Mouse (Mus musculus): Measurements from ENCODE around the gene Ifnar1. TPM values are rescaled to one million over a fixed set of nuclear protein-coding genes. Genes with fewer than 3 reads are reported as not detected.
"Not testable (repeated sequence)": the region's sequence is repeated elsewhere in the genome, so short reads cannot be mapped to it uniquely, and the experiment has no call there.

Ifnar1 gene
- polyA plus RNA-seq, 1 experiment from 2014 or later, result 47.3 TPM

DNA sequence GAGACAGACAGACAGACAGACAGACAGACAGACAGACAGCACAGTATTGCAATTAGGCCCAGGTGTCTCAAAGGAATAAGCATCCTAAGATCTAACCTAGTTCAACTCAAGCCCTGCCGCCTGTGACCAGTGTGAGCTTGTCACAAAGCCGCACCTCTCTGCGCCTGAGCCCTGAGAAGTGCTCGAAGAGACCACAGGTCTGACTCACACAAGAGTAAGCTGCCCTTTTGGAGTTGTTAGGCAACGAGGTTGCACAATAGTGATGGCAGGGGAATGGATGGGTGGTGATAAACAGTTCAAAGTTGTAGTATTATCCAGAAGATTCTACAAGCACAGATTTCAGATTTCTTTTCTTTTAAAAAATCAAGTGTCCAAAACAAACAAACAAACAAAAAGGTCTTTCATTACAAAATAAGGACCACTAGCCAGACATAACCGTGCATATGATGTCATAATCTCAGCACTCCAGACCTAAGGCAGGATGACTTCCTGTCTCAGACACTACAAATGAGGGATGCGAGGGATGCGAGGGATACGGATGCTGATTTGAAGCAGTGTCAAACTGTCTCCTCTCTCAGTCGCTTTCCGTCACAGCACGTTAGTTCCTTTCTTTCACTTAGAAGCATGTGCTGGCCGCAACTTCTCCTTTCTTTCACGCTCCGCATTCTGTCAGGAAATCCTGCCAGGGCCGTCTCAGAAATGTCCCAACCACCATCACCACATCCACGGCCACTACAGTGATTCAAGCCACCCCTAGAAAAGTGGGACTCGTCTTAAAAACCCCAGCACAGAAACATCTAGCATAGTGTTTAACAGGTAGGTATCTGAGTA lies 37.7 kb downstream of the Ifnar1 start:
- H3K9ac ChIP-seq (ENCODE audit: low read depth, low read length), result no peak overlapping the region
- H3K4me1 ChIP-seq (ENCODE audit: control insufficient read depth, insufficient read depth, low read length), result no peaks in the 10 kb centered on the region
- no peaks in the 10 kb centered on the region for H3K9me3 ChIP-seq (ENCODE audit: control insufficient read depth, low read length)
- no peaks in the 10 kb centered on the region for H3K36me3 ChIP-seq (ENCODE audit: control insufficient read depth, insufficient read depth, low read length)
- no peak overlapping the region for H3K4me3 ChIP-seq (ENCODE audit: low read depth, low read length)
- H3K4me2 ChIP-seq (ENCODE audit: low read depth, low read length), result no peak overlapping the region
- 73% methylated on average over 18 of the region's 18 CpGs for WGBS
- DNase-seq (ENCODE audit: low spot score) (no peak), ATAC-seq (ENCODE audit: low read depth) (no peak)
- no peaks in the 10 kb centered on the region for H3K27me3 ChIP-seq (replicated peaks; ENCODE audit: control insufficient read depth, insufficient read depth, low read length)
- H3K27ac ChIP-seq (replicated peaks; ENCODE audit: low read depth, low read length), result no peak overlapping the region

- WGBS, result 84% methylated on average over 5 of the region's 5 CpGs
- Histone ChIP-seq H3K4me2 (ENCODE audit: low read depth, low read length) (no peak overlapping the region), H3K27me3 (replicated peaks; ENCODE audit: control insufficient read depth, insufficient read depth, low read length) (no peaks in the 10 kb centered on the region), H3K4me1 (ENCODE audit: control insufficient read depth, insufficient read depth, low read length) (no peaks in the 10 kb centered on the region), H3K4me3 (ENCODE audit: low read depth, low read length) (no peak overlapping the region), H3K9ac (ENCODE audit: low read depth, low read length) (no peak overlapping the region), H3K27ac (replicated peaks; ENCODE audit: low read depth, low read length) (no peak overlapping the region), H3K36me3 (ENCODE audit: control insufficient read depth, insufficient read depth, low read length) (no peaks in the 10 kb centered on the region), H3K9me3 (ENCODE audit: control insufficient read depth, low read length) (no peaks in the 10 kb centered on the region)
- DNase-seq (ENCODE audit: low spot score), result no peak
- no peak for ATAC-seq (ENCODE audit: low read depth)
Measured at GRCm38 (mm10) chr16:91524206-91524605, 39.2 kb downstream of the Ifnar1 start.

DNA sequence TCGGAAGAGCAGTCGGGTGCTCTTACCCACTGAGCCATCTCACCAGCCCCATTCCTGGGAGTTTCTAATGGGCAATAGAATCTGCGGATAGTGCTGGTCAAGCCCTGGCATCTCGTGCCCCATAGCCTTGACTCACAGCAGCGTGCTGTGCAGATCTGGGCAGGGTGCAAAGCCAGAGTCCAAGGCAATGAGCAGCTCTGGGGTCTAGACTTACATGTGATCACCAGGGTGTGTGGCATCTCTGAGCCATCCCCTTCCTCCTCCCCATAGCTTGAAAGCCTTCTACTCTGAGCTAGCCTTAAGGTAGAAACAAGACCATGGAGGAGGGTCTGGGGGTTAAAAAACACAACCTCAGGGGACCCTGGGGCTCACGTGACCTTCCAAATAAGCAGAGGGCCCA lies 41.2 kb downstream of the Ifnar1 start:
- DNase-seq (ENCODE audit: low spot score) (no peak), ATAC-seq (ENCODE audit: low read depth) (no peak)
- WGBS, result 93% methylated on average over 6 of the region's 6 CpGs
- Histone ChIP-seq H3K27ac (replicated peaks; ENCODE audit: low read depth, low read length) (no peak overlapping the region), H3K9ac (ENCODE audit: low read depth, low read length) (no peak overlapping the region), H3K4me2 (ENCODE audit: low read depth, low read length) (no peak overlapping the region), H3K9me3 (ENCODE audit: control insufficient read depth, low read length) (no peaks in the 10 kb centered on the region), H3K4me1 (ENCODE audit: control insufficient read depth, insufficient read depth, low read length) (no peaks in the 10 kb centered on the region), H3K4me3 (ENCODE audit: low read depth, low read length) (no peak overlapping the region), H3K36me3 (ENCODE audit: control insufficient read depth, insufficient read depth, low read length) (no peaks in the 10 kb centered on the region), H3K27me3 (replicated peaks; ENCODE audit: control insufficient read depth, insufficient read depth, low read length) (no peaks in the 10 kb centered on the region)

- Histone ChIP-seq H3K4me3 (ENCODE audit: low read depth, low read length) (no peak overlapping the region), H3K4me1 (ENCODE audit: control insufficient read depth, insufficient read depth, low read length) (no peaks in the 10 kb centered on the region), H3K9me3 (ENCODE audit: control insufficient read depth, low read length) (no peaks in the 10 kb centered on the region), H3K9ac (ENCODE audit: low read depth, low read length) (no peak overlapping the region), H3K4me2 (ENCODE audit: low read depth, low read length) (no peak overlapping the region), H3K27ac (replicated peaks; ENCODE audit: low read depth, low read length) (no peak overlapping the region), H3K36me3 (ENCODE audit: control insufficient read depth, insufficient read depth, low read length) (no peaks in the 10 kb centered on the region), H3K27me3 (replicated peaks; ENCODE audit: control insufficient read depth, insufficient read depth, low read length) (no peaks in the 10 kb centered on the region)
- DNase-seq (ENCODE audit: low spot score) (no peak), ATAC-seq (ENCODE audit: low read depth) (no peak)
- WGBS, result 69% methylated on average over 10 of the region's 10 CpGs
Measured at GRCm38 (mm10) chr16:91527051-91527450, 42.0 kb downstream of the Ifnar1 start.

GRCm38 (mm10) chr16:91527500-91527899 lies 42.5 kb downstream of the Ifnar1 start:
- no peak overlapping the region for H3K4me2 ChIP-seq (ENCODE audit: low read depth, low read length)
- H3K9ac ChIP-seq (ENCODE audit: low read depth, low read length), result no peak overlapping the region
- DNase-seq (ENCODE audit: low spot score), result no peak
- no peaks in the 10 kb centered on the region for H3K9me3 ChIP-seq (ENCODE audit: control insufficient read depth, low read length)
- no peak overlapping the region for H3K4me3 ChIP-seq (ENCODE audit: low read depth, low read length)
- 56% methylated on average over 5 of the region's 5 CpGs for WGBS
- no peak overlapping the region for H3K27ac ChIP-seq (replicated peaks; ENCODE audit: low read depth, low read length)
- ATAC-seq (ENCODE audit: low read depth), result no peak
- H3K36me3 ChIP-seq (ENCODE audit: control insufficient read depth, insufficient read depth, low read length), result no peaks in the 10 kb centered on the region
- no peaks in the 10 kb centered on the region for H3K4me1 ChIP-seq (ENCODE audit: control insufficient read depth, insufficient read depth, low read length)
- H3K27me3 ChIP-seq (replicated peaks; ENCODE audit: control insufficient read depth, insufficient read depth, low read length), result no peaks in the 10 kb centered on the region

GRCm38 (mm10) chr16:91528578-91528977 lies 43.5 kb downstream of the Ifnar1 start:
- no peaks in the 10 kb centered on the region for H3K36me3 ChIP-seq (ENCODE audit: control insufficient read depth, insufficient read depth, low read length)
- H3K27ac ChIP-seq (replicated peaks; ENCODE audit: low read depth, low read length), result no peak overlapping the region
- H3K4me2 ChIP-seq (ENCODE audit: low read depth, low read length), result no peak overlapping the region
- ATAC-seq (ENCODE audit: low read depth) (no peak), DNase-seq (ENCODE audit: low spot score) (no peak)
- H3K9me3 ChIP-seq (ENCODE audit: control insufficient read depth, low read length), result no peaks in the 10 kb centered on the region
- WGBS, result 80% methylated on average over 9 of the region's 9 CpGs
- H3K4me3 ChIP-seq (ENCODE audit: low read depth, low read length), result no peak overlapping the region
- no peaks in the 10 kb centered on the region for H3K27me3 ChIP-seq (replicated peaks; ENCODE audit: control insufficient read depth, insufficient read depth, low read length)
- no peak overlapping the region for H3K9ac ChIP-seq (ENCODE audit: low read depth, low read length)
- H3K4me1 ChIP-seq (ENCODE audit: control insufficient read depth, insufficient read depth, low read length), result no peaks in the 10 kb centered on the region

DNA sequence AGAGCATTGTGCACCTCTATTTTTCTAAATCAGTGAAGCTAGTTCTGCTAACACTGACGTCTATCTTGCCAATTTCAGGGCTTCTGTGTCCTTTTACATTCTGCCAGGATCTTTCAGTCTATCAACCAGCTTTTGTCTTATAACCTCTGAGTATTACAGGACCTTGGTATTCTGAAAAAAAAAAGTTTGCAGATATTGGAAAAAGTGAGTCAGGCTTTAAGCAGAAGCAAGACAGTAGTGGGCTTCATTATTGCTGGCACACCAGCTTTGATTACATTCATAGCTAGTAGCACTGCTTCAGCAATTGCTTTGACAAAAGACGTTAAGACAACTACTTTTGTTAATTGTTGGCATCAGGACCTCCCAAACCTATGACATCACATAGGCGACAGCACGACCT lies 45.8 kb downstream of the Ifnar1 start:
- H3K9ac ChIP-seq (ENCODE audit: low read depth, low read length); H3K4me1 ChIP-seq (ENCODE audit: control insufficient read depth, insufficient read depth, low read length); H3K4me3 ChIP-seq (ENCODE audit: low read depth, low read length); ATAC-seq (ENCODE audit: low read depth); H3K27me3 ChIP-seq (replicated peaks; ENCODE audit: control insufficient read depth, insufficient read depth, low read length); H3K9me3 ChIP-seq (ENCODE audit: control insufficient read depth, low read length); H3K27ac ChIP-seq (replicated peaks; ENCODE audit: low read depth, low read length); DNase-seq (ENCODE audit: low spot score); H3K4me2 ChIP-seq (ENCODE audit: low read depth, low read length); H3K36me3 ChIP-seq (ENCODE audit: control insufficient read depth, insufficient read depth, low read length): not testable (repeated sequence)
- WGBS, result 83% methylated on average over 4 of the region's 4 CpGs

DNA sequence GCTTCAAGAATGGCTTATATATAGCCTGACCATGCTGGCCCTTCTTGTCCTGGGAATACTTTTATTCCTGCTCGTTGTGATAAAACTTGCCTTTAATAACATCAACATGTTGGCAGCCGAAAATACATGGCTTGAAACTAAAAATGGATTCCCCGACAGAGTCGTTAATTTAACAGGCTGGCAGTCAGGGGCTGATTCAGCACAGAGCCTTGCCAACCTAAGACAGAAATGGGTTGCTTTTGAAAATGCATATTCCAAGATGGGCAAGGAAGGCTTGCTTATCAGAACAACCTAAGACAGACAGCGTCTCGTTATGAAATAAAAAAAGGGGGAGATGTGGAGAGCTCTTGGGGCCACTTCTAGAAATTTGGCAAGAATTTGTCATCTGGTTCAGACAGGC lies 46.8 kb downstream of the Ifnar1 start:
- DNase-seq (ENCODE audit: low spot score), result no peak
- H3K27ac ChIP-seq (replicated peaks; ENCODE audit: low read depth, low read length), result no peak overlapping the region
- WGBS, result 70% methylated on average over 6 of the region's 6 CpGs
- no peaks in the 10 kb centered on the region for H3K36me3 ChIP-seq (ENCODE audit: control insufficient read depth, insufficient read depth, low read length)
- no peak overlapping the region for H3K4me2 ChIP-seq (ENCODE audit: low read depth, low read length)
- H3K27me3 ChIP-seq (replicated peaks; ENCODE audit: control insufficient read depth, insufficient read depth, low read length), result no peaks in the 10 kb centered on the region
- H3K4me1 ChIP-seq (ENCODE audit: control insufficient read depth, insufficient read depth, low read length), result no peaks in the 10 kb centered on the region
- H3K9ac ChIP-seq (ENCODE audit: low read depth, low read length), result no peak overlapping the region
- H3K9me3 ChIP-seq (ENCODE audit: control insufficient read depth, low read length), result no peaks in the 10 kb centered on the region
- H3K4me3 ChIP-seq (ENCODE audit: low read depth, low read length), result no peak overlapping the region
- ATAC-seq (ENCODE audit: low read depth), result no peak

DNA sequence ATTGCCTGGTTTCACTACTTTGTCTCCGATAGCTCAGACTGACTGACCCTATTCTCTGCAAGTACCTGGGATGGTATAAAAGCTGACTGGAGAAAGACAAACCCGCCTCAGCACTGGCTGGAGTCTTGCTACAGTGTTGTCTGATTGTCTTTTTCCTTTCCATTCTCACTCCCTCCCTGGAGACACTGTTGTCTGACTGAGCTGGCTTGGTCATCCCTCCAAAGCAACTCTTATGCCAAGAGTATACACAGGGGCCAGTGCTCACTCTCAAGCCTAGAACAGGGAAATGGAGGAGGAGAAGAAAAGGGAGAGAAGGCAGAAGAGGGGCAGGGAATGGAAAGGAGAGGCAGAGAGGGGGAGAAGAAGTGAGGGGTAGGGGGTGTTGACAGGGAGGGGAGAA lies 47.4 kb downstream of the Ifnar1 start:
- H3K4me2 ChIP-seq (ENCODE audit: low read depth, low read length), result no peak overlapping the region
- no peaks in the 10 kb centered on the region for H3K9me3 ChIP-seq (ENCODE audit: control insufficient read depth, low read length)
- no peaks in the 10 kb centered on the region for H3K36me3 ChIP-seq (ENCODE audit: control insufficient read depth, insufficient read depth, low read length)
- no peaks in the 10 kb centered on the region for H3K4me1 ChIP-seq (ENCODE audit: control insufficient read depth, insufficient read depth, low read length)
- no peak overlapping the region for H3K4me3 ChIP-seq (ENCODE audit: low read depth, low read length)
- H3K9ac ChIP-seq (ENCODE audit: low read depth, low read length), result no peak overlapping the region
- WGBS, result 74% methylated on average over 2 of the region's 2 CpGs
- H3K27ac ChIP-seq (replicated peaks; ENCODE audit: low read depth, low read length), result no peak overlapping the region
- no peaks in the 10 kb centered on the region for H3K27me3 ChIP-seq (replicated peaks; ENCODE audit: control insufficient read depth, insufficient read depth, low read length)
- ATAC-seq (ENCODE audit: low read depth), result no peak
- DNase-seq (ENCODE audit: low spot score), result no peak

Measured in embryonic facial prominence, embryonic 14.5 days (tissue).